Mouse (Mus musculus) limb, embryonic 11.5 days (tissue): Measurements from ENCODE around the gene Mrgprd. TPM values are rescaled to one million over a fixed set of nuclear protein-coding genes. Genes with fewer than 3 reads are reported as not detected.
A peak's percentile ranks its signal among the peaks of the same experiment; 100 is the strongest.

Source experiments
- ATAC-seq: fragments of 200-750 bp; cut with Nextera tagmentation; 2 replicates; pipeline ENCODE4 v1.8.0; 2017; ENCODE audit warnings: low read depth; ENCODE audit not compliant: insufficient number of reproducible peaks, low FRiP score, low TSS enrichment
- DNase-seq: peaks from one replicate; pipeline ENCODE4 v3.0.0-alpha.2; 2015; ENCODE audit warnings: low spot score
- H3K27ac ChIP-seq: fragments of 300-500 bp; sonication (generic); replicated peaks from 2 replicates; pipeline ENCODE4 v1.5.1; 2014; ENCODE audit warnings: low read depth, mild to moderate bottlenecking, low read length
- H3K27me3 ChIP-seq: fragments of 300-500 bp; sonication (generic); 2 replicates; pipeline ENCODE4 v1.6.1; 2014; ENCODE audit warnings: mild to moderate bottlenecking, low read length, mixed read lengths; ENCODE audit not compliant: control insufficient read depth, insufficient read depth
- H3K36me3 ChIP-seq: fragments of 300-500 bp; sonication (generic); 2 replicates; pipeline ENCODE4 v1.6.1; 2014; ENCODE audit warnings: mild to moderate bottlenecking, low read length, moderate library complexity, mixed read lengths; ENCODE audit not compliant: control insufficient read depth, insufficient read depth
- H3K4me1 ChIP-seq: fragments of 300-500 bp; sonication (generic); 2 replicates; pipeline ENCODE4 v1.6.1; 2014; ENCODE audit warnings: low read length, mixed read lengths; ENCODE audit not compliant: control insufficient read depth, insufficient read depth
- H3K4me2 ChIP-seq: fragments of 300-500 bp; sonication (generic); 2 replicates; pipeline ENCODE4 v1.6.1; 2014; ENCODE audit warnings: low read depth, mild to moderate bottlenecking, moderate library complexity; ENCODE audit not compliant: severe bottlenecking
- H3K4me3 ChIP-seq: fragments of 300-500 bp; sonication (generic); 2 replicates; pipeline ENCODE4 v1.5.1; 2014; ENCODE audit warnings: low read depth, low read length
- H3K9ac ChIP-seq: fragments of 300-500 bp; sonication (generic); 2 replicates; pipeline ENCODE4 v1.6.1; 2014; ENCODE audit warnings: mild to moderate bottlenecking, low read length
- H3K9me3 ChIP-seq: fragments of 300-500 bp; sonication (generic); 2 replicates; pipeline ENCODE4 v1.6.1; 2016; ENCODE audit warnings: low read length; ENCODE audit not compliant: control insufficient read depth
- WGBS: fragments of 180-500 bp; shearing (Covaris S2); extraction: QIAGEN DNeasy Blood & Tissue Kit; methylation state at CpG from one replicate; pipeline ENCODE4 v1.1.7; 2014; 5-methylcytosine and 5-hydroxymethylcytosine counted together
- polyA plus RNA-seq: library from polyadenylated mRNA; unstranded; fragments of >200 nt; fragmentation: Nextera tagmentation; extraction: Ambion mirVana; gene quantifications from 2 replicates; pipeline ENCODE4 v1.2.1, GENCODE M21; 2014

The Mrgprd gene
- polyA plus RNA-seq, 1 experiment from 2014 or later, result not detected

GRCm38 (mm10) chr7:145299562-145300320 lies 14.9 kb upstream of the Mrgprd start:
- no peak for DNase-seq
- no peak overlapping the region for H3K27ac ChIP-seq
- no peak overlapping the region for H3K9ac ChIP-seq
- no peak for ATAC-seq
- no peak overlapping the region for H3K4me2 ChIP-seq
- no peak overlapping the region for H3K4me3 ChIP-seq
- H3K4me1 ChIP-seq, result peaks cover 7% of the 10 kb centered on the region; the same call in 1 of the 2 replicates
- no peaks in the 10 kb centered on the region for H3K27me3 ChIP-seq
- 74% methylated on average over 7 of the region's 7 CpGs for WGBS
- no peaks in the 10 kb centered on the region for H3K36me3 ChIP-seq
- no peaks in the 10 kb centered on the region for H3K9me3 ChIP-seq

GRCm38 (mm10) chr7:145300321-145301007 lies 14.2 kb upstream of the Mrgprd start, which contains the start of gene Mrgprf:
TSS of gene Mrgprf (plus strand) at chr7:145300828.
- no peaks in the 10 kb centered on the region for H3K36me3 ChIP-seq
- WGBS, result 35% methylated on average over 12 of the region's 13 CpGs
- no peak within 1 kb of the TSS for H3K9ac ChIP-seq
- H3K4me1 ChIP-seq, result peaks cover 7% of the 10 kb centered on the region; the same call in 1 of the 2 replicates
- no peak within 1 kb of the TSS for H3K4me3 ChIP-seq
- no peak within 1 kb of the TSS for H3K27ac ChIP-seq
- ATAC-seq, result no peak
- no peak within 1 kb of the TSS for H3K4me2 ChIP-seq
- H3K9me3 ChIP-seq, result no peaks in the 10 kb centered on the region
- H3K27me3 ChIP-seq, result no peaks in the 10 kb centered on the region
- DNase-seq, result no peak

- Histone ChIP-seq H3K27me3 (no peaks in the 10 kb centered on the region), H3K27ac (no peak overlapping the region), H3K36me3 (no peaks in the 10 kb centered on the region), H3K4me2 (no peak overlapping the region), H3K9me3 (no peaks in the 10 kb centered on the region), H3K4me1 (peaks cover 7% of the 10 kb centered on the region; the same call in 1 of the 2 replicates), H3K9ac (no peak overlapping the region), H3K4me3 (no peak overlapping the region)
- ATAC-seq (no peak), DNase-seq (no peak)
Measured at GRCm38 (mm10) chr7:145301008-145301340, 13.7 kb upstream of the Mrgprd start.

- Histone ChIP-seq H3K4me1 (peaks cover 7% of the 10 kb centered on the region; the same call in 1 of the 2 replicates), H3K4me3 (no peak overlapping the region), H3K9me3 (no peaks in the 10 kb centered on the region), H3K27ac (no peak overlapping the region), H3K9ac (no peak overlapping the region), H3K27me3 (no peaks in the 10 kb centered on the region), H3K36me3 (no peaks in the 10 kb centered on the region), H3K4me2 (no peak overlapping the region)
- DNase-seq, result no peak
- no peak for ATAC-seq
- 94% methylated on average over 6 of the region's 6 CpGs for WGBS
Measured at GRCm38 (mm10) chr7:145301341-145302005, 13.2 kb upstream of the Mrgprd start.

GRCm38 (mm10) chr7:145302488-145303285 lies 11.9 kb upstream of the Mrgprd start:
- 5% methylated on average over 20 of the region's 20 CpGs for WGBS
- H3K4me1 ChIP-seq, result peaks cover 7% of the 10 kb centered on the region; the same call in 1 of the 2 replicates
- no peaks in the 10 kb centered on the region for H3K9me3 ChIP-seq
- H3K4me2 ChIP-seq, result peak overlapping the region; percentile 44
- H3K36me3 ChIP-seq, result no peaks in the 10 kb centered on the region
- H3K27me3 ChIP-seq, result no peaks in the 10 kb centered on the region
- no peak overlapping the region for H3K4me3 ChIP-seq
- H3K27ac ChIP-seq, result no peak overlapping the region
- DNase-seq, result peak; percentile 85
- peak overlapping the region; percentile 43; the same call in 1 of the 2 replicates for H3K9ac ChIP-seq
- ATAC-seq, result peak; percentile 92

- Histone ChIP-seq H3K4me1 (peaks cover 7% of the 10 kb centered on the region; the same call in 1 of the 2 replicates), H3K9ac (no peak overlapping the region), H3K27me3 (no peaks in the 10 kb centered on the region), H3K36me3 (no peaks in the 10 kb centered on the region), H3K9me3 (no peaks in the 10 kb centered on the region), H3K4me2 (no peak overlapping the region), H3K4me3 (no peak overlapping the region), H3K27ac (no peak overlapping the region)
- ATAC-seq (no peak), DNase-seq (no peak)
- 72% methylated on average over 2 of the region's 2 CpGs for WGBS
Measured at GRCm38 (mm10) chr7:145304153-145304552, 10.5 kb upstream of the Mrgprd start.

- H3K27me3 ChIP-seq, result no peaks in the 10 kb centered on the region
- H3K4me1 ChIP-seq, result peaks cover 5% of the 10 kb centered on the region; the same call in 1 of the 2 replicates
- H3K9me3 ChIP-seq, result no peaks in the 10 kb centered on the region
- DNase-seq (no peak), ATAC-seq (no peak)
- no peaks in the 10 kb centered on the region for H3K36me3 ChIP-seq
- no peak overlapping the region for H3K27ac ChIP-seq
- H3K4me2 ChIP-seq, result no peak overlapping the region
- 92% methylated on average over 10 of the region's 10 CpGs for WGBS
- no peak overlapping the region for H3K4me3 ChIP-seq
- H3K9ac ChIP-seq, result no peak overlapping the region
Measured at GRCm38 (mm10) chr7:145307636-145308035, 7.0 kb upstream of the Mrgprd start.
